Mouse (Mus musculus) fibroblast of lung, adult 2 months (primary cell): Measurements from ENCODE around the gene Fam162a.
"Not testable (repeated sequence)": the region's sequence is repeated elsewhere in the genome, so short reads cannot be mapped to it uniquely, and the experiment has no call there.

Experiments
- DNase-seq: peaks from one replicate; pipeline ENCODE4 v3.0.0-alpha.2; 2011; ENCODE audit warnings: low read depth

Gene Fam162a

DNA sequence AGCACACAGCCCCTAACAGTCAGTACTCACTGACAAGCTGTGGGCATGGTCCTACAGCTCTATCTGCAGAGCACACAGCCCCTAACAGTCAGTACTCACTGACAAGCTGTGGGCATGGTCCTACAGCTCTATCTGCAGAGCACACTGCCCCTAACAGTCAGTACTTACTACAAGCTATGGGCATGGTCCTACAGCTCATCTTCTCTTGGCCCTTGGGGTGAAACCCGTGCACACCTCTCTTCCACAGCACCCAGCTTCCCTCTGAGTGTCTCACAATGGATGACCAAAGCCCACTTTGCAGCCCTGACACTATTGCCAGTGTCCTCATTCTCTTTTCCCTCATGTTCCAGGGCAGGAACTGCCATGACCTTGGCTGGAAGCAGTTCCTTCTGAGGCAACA lies 8.9 kb downstream of the Fam162a start:
- DNase-seq: not testable (repeated sequence)

DNA sequence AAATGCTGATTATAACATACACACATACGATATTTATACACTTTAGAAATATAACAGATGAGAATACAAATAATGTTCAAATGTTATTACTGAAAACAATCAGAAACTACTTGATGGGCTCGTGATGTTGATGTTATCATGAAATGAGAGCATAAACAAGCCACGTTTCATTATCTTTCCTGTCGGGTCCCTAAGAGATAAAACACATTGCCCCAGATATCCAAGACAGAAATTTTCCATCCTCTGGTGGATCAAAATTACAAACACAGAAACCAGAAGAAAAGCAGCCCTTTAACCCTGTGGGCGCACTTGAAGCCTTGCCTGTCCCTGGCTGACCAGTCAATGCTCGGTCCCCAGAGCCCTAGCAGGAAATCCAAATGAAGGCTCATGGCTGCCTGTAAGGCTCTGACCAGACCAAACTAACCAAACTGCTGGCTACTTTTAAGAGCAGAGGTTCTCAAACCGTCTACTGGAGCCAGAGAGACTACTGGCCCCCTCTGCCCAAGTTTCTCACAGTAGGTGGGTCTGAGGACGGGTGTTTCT lies 13.4 kb downstream of the Fam162a start:
- no peak for DNase-seq

- no peak for DNase-seq
Measured at GRCm38 (mm10) chr16:36056416-36056815, 15.0 kb downstream of the Fam162a start.

GRCm38 (mm10) chr16:36054920-36055319 lies 16.5 kb downstream of the Fam162a start:
- DNase-seq: no peak

DNA sequence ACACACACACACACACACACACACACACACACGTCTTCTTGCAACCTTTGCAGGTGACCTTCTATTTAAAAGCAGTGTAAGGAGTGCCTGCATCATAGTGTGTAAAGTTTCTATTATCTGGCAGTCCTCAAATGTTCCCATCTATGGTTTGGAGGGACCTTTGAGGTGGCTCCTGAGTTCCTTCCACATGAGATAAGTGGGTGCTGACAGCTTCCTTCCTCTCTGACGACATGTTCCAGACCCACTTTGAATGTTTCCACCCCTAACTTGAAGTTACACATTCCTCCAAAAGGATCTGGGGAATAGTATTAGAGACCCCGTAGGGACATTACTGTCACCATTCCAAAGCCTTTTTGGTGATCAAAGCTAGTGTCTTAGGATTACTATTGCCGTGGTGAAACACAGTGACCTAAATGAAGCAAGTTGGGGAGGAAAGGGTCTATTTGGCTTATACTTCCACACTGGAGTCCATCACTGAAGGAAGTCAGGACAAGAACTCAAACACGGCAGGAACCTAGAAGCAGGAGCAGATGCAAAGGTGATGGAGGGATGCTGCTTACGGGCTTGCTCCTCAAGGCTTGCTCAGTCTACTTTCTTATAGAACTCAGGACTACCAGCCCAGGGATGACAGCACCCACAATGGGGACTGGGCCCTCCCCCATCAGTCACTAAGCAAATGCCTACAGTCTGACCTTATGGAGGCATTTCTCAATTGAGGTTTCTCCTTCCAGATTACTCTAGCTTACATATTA lies 17.7 kb downstream of the Fam162a start:
- no peak for DNase-seq

DNA sequence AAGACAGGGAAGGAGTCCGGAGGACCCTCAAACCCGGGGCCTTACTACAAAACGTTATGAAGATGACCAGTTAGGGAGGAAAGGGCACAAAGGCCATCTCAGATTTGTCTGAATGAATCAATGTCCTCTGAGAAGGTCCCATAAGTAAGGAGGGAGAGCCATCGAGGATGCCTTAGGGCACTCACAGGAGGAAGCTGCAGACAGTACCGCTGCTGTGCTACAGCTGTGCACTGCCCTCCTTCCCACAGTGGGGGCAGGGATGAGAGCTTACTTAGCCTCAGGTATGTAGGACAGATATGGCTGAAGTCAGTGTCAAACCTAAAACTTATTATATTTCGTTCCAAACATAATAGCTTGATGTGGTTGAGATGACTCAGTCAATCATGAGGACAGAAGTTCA lies 19.9 kb downstream of the Fam162a start:
- no peak for DNase-seq

GRCm38 (mm10) chr16:36047538-36047937 lies 23.9 kb downstream of the Fam162a start:
- DNase-seq: no peak

DNA sequence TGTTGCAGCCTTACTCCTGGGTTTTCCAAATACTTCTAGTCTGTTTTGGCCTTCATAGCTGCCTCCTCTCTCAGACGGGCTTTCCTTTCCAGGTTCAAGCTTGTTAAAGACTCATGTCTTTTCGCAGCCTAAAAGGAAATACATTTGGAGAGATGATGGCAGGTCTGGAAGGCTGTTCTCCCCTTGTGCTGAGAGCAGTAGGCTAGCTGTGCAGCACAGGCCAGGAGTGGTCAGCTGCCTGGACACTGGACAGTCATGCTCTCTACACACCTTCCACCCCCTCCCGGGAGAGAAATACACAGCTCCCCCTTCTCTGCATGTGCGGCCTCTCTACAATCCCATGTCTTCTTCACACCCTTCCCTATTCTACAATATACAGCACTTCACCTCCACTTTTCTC lies 27.4 kb downstream of the Fam162a start:
- DNase-seq: no peak

- no peak for DNase-seq
Measured at GRCm38 (mm10) chr16:36043073-36043472, 28.3 kb downstream of the Fam162a start.

DNA sequence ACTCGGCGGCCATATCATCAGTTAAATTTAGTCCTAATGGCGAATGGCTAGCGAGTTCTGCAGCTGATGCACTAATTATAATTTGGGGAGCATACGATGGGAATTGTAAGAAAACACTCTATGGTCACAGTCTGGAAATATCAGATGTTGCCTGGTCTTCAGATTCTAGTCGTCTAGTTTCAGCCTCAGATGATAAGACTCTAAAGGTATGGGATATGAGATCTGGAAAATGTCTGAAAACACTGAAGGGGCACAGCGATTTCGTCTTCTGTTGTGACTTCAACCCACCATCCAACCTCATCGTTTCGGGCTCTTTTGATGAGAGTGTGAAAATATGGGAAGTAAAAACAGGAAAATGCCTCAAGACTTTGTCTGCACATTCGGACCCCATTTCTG lies 29.8 kb downstream of the Fam162a start:
- DNase-seq: no peak

- DNase-seq: peak; percentile 94
Measured at GRCm38 (mm10) chr16:36040640-36041624, 30.5 kb downstream of the Fam162a start, which contains the start of gene Wdr5b. Gene Wdr5b, plus strand, starts transcription at chr16:36041190.

- not testable (repeated sequence) for DNase-seq
Measured at GRCm38 (mm10) chr16:36028120-36028519, 43.3 kb downstream of the Fam162a start.

DNA sequence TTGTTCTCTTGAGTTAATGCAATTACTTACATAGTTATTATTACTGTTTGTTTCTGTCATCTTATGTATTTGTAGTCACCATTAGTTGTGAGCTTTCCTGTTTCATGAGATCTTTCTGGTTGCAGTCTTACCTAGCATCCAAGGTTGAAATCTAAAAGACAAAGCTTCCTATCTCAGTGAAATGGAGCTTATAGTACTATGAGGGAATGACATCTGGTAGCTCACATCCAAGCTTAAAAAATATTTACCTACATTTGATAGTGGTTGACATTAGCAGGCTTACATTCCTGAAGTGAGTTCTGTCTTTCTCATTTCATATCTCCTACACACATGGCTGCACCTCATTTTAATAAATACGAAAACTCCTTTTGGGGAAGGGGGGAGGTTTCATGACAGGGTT lies 55.1 kb downstream of the Fam162a start:
- DNase-seq: no peak

DNA sequence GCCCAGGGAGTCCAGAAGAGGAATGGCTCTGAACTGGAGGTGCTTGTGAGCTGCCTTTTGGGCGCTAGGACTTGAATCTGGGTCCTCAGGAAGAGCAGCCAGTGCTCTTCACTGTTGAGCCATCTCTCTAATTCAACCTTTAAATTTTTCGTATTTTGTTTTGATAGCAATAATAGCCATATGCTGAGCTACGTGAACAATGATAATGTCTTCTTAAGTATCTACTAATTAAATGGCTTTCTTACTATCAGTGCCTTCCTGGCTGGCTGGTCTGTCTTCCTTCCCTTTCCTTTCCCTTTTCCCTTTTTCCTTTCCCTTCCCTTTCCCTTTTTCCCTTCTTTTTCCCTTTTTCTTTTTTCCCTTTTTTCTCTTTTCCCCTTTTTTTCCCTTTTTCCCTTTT lies 63.0 kb downstream of the Fam162a start:
- DNase-seq: no peak

DNA sequence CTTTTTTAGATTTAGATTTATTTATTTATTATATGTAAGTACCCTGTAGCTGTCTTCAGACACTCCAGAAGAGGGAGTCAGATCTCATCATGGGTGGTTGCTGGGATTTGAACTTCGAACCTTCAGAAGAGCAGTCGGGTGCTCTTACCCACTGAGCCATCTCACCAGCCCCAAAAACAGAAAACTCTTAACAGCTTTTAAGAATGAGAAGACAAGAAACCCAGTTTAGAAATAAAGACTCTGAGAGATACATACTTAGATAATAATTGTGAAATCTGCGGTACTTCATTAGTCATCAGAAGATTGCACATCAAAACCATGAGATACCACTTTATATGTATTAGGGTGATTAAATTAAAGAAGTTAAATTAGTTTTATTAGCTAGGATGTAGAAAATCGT lies 72.5 kb downstream of the Fam162a start:
- DNase-seq: not testable (repeated sequence)
